In genomic region chr4:129820417-129821086, GRCm38 (mm10) we compare ENCODE assay signal across 8 mouse cellular contexts. TPM values are rescaled to one million over a fixed set of nuclear protein-coding genes. Genes with fewer than 3 reads are reported as not detected.
DNase-seq lines count a peak whose midpoint lies in the region; ATAC-seq and TF ChIP-seq lines count a peak whose summit lies in the region.

No protein-coding gene starts in this region.

- peak overlapping the region; percentile 91 for H3K27ac ChIP-seq in hindbrain, postnatal 0 days

- no peak for TF ChIP-seq CTCF in hindbrain, postnatal 0 days (IDR thresholded peaks at IDR 0.05; ENCODE audit: low read depth)

- H3K36me3 ChIP-seq in hindbrain, postnatal 0 days (ENCODE audit: insufficient read depth, low read length): no peaks in the 10 kb centered on the region
- H3K36me3 ChIP-seq in megakaryocyte, embryonic 14.5 days (replicated peaks; ENCODE audit: low read length): peaks cover 23% of the 10 kb centered on the region

- H3K9me3 ChIP-seq in hindbrain, postnatal 0 days (ENCODE audit: low read length): no peaks in the 10 kb centered on the region
- no peaks in the 10 kb centered on the region for H3K9me3 ChIP-seq in megakaryocyte, embryonic 14.5 days

- ATAC-seq in hindbrain, postnatal 0 days: peak; percentile 84

- no peaks in the 10 kb centered on the region for H3K27me3 ChIP-seq in hindbrain, postnatal 0 days (ENCODE audit: insufficient read depth, low read length)
- H3K27me3 ChIP-seq in megakaryocyte, embryonic 14.5 days (replicated peaks): no peaks in the 10 kb centered on the region

- WGBS in hindbrain, postnatal 0 days: 0% methylated on average over 56 of the region's 79 CpGs

- peak overlapping the region; percentile 82 for H3K4me2 ChIP-seq in hindbrain, postnatal 0 days (ENCODE audit: low read depth, low read length)

- H3K9ac ChIP-seq in hindbrain, postnatal 0 days (replicated peaks; ENCODE audit: low read length): peak overlapping the region; percentile 89

- intact Hi-C loops in left cerebral cortex, postnatal 10 days (cut with DNase I): loop anchor here (5.0 kb wide), 1 partner anchor 33 kb away; no protein-coding TSS in a partner anchor

- DNase-seq in R1 (ENCODE audit: low read depth, low spot score): peak; percentile 75
- peak; percentile 32 to 66 for DNase-seq in cerebellum, postnatal 4 days (ENCODE audit: low spot score in 2 of 2)
- DNase-seq in gastrocnemius, adult 8-10 months (ENCODE audit: low spot score in 2 of 2): peak; percentile 70 to 81
- DNase-seq in hindbrain, postnatal 0 days (ENCODE audit: low spot score): peak; percentile 79
- peak; percentile 21 to 87 for DNase-seq in left cerebral cortex, postnatal 10 days (ENCODE audit: extremely low spot score in 1 of 2, low spot score in 2 of 2)
- peak; percentile 67 for DNase-seq in right cerebral cortex, adult 18-20 months
- DNase-seq in urinary bladder, adult 2 months (ENCODE audit: low spot score): peak; percentile 85

- peaks cover 10% of the 10 kb centered on the region for H3K4me1 ChIP-seq in hindbrain, postnatal 0 days (ENCODE audit: insufficient read depth, low read length)
- H3K4me1 ChIP-seq in megakaryocyte, embryonic 14.5 days: peaks cover 48% of the 10 kb centered on the region

- peak overlapping the region; percentile 95 for H3K4me3 ChIP-seq in hindbrain, postnatal 0 days (ENCODE audit: low read length)
- peak overlapping the region; percentile 97 for H3K4me3 ChIP-seq in megakaryocyte, embryonic 14.5 days (replicated peaks)

RNA-seq across cellular contexts. Expression of gene Ptp4a2, which starts 9.5 kb away (rescaled TPM):
- 100 to 1,000 TPM; 663 to 813 (median 803) TPM for total RNA-seq in gastrocnemius, adult 8-10 months (2022)
- total RNA-seq in hindbrain, postnatal 0 days (2014; rRNA removed): 83.5 and 91.7 TPM in 2 replicates
- 243 and 254 TPM in 2 replicates for polyA plus RNA-seq in hindbrain, postnatal 0 days (2015; fragmentation: Nextera tagmentation; extraction: Ambion mirVana)
- total RNA-seq in left cerebral cortex, postnatal 10 days (2021): 100 to 1,000 TPM; 123 to 131 TPM
- polyA plus RNA-seq in megakaryocyte, embryonic 14.5 days (2012; ENCODE audit: insufficient read depth, low replicate concordance): 14.5 and 30.1 TPM in 2 replicates
- 121 and 139 TPM in 2 replicates for polyA plus RNA-seq in urinary bladder, adult 2 months (2012; rRNA removed)

Comparison
In these comparisons a context has a peak if more than half of its experiments do, and no peak if none do; other contexts are left out.
1. Peak in every context shown above with its lines: DNase-seq, ATAC-seq, H3K4me3 ChIP-seq and H3K27ac ChIP-seq.